Mouse (Mus musculus) limb, embryonic 10.5 days (tissue): ENCODE data around the gene Dnaaf1. TPM values are rescaled to one million over a fixed set of nuclear protein-coding genes. Genes with fewer than 3 reads are reported as not detected.

ENCODE experiments used
- DNase-seq: peaks from one replicate; pipeline ENCODE4 v3.0.0-alpha.2; 2017; ENCODE audit warnings: low spot score
- H3K27ac ChIP-seq: fragments of 300-500 bp; sonication (generic); 2 replicates; pipeline ENCODE4 v1.5.1; 2016; ENCODE audit warnings: mild to moderate bottlenecking
- H3K27me3 ChIP-seq: fragments of 300-500 bp; sonication (generic); 2 replicates; pipeline ENCODE4 v1.6.1; 2016; ENCODE audit warnings: low read depth, mild to moderate bottlenecking; ENCODE audit not compliant: poor library complexity, severe bottlenecking
- H3K36me3 ChIP-seq: fragments of 300-500 bp; sonication (generic); 2 replicates; pipeline ENCODE4 v1.6.1; 2016; ENCODE audit warnings: mild to moderate bottlenecking, moderate library complexity
- H3K4me1 ChIP-seq: fragments of 300-500 bp; sonication (generic); 2 replicates; pipeline ENCODE4 v1.6.1; 2016
- H3K4me3 ChIP-seq: fragments of 300-500 bp; sonication (generic); 2 replicates; pipeline ENCODE4 v1.5.1; 2016; ENCODE audit warnings: mild to moderate bottlenecking, moderate library complexity
- H3K9me3 ChIP-seq: fragments of 300-500 bp; sonication (generic); replicated peaks from 2 replicates; pipeline ENCODE4 v1.6.1; 2016; ENCODE audit warnings: mild to moderate bottlenecking
- WGBS: fragments of 180-500 bp; shearing (Covaris S2); methylation state at CpG from one replicate; pipeline ENCODE4 v1.1.7; 2016; 5-methylcytosine and 5-hydroxymethylcytosine counted together
- polyA plus RNA-seq: library from polyadenylated mRNA; unstranded; fragments of >200 nt; fragmentation: Nextera tagmentation; extraction: Ambion mirVana; gene quantifications from 2 replicates; pipeline ENCODE4 v1.2.1, GENCODE M21; 2016

The Dnaaf1 gene
- polyA plus RNA-seq, 1 experiment from 2014 or later: 0.06 TPM

GRCm38 (mm10) chr8:119616811-119617210 lies 41.8 kb downstream of the Dnaaf1 start:
- 88% methylated on average over 4 of the region's 4 CpGs for WGBS
- H3K36me3 ChIP-seq: no peaks in the 10 kb centered on the region
- no peaks in the 10 kb centered on the region for H3K9me3 ChIP-seq
- no peak overlapping the region for H3K27ac ChIP-seq
- no peak overlapping the region for H3K4me3 ChIP-seq
- H3K4me1 ChIP-seq: peaks cover 22% of the 10 kb centered on the region
- no peak for DNase-seq
- no peaks in the 10 kb centered on the region; the same call in 1 of the 2 replicates for H3K27me3 ChIP-seq

- Histone ChIP-seq H3K4me1 (peaks cover 27% of the 10 kb centered on the region), H3K36me3 (no peaks in the 10 kb centered on the region), H3K27ac (no peak overlapping the region), H3K27me3 (no peaks in the 10 kb centered on the region; the same call in 1 of the 2 replicates), H3K9me3 (no peaks in the 10 kb centered on the region), H3K4me3 (no peak overlapping the region)
- no peak for DNase-seq
- 98% methylated on average over 5 of the region's 5 CpGs for WGBS
These were observed 42.6 kb downstream of the Dnaaf1 start for GRCm38 (mm10) chr8:119617586-119617985.

GRCm38 (mm10) chr8:119618887-119619286 lies 43.9 kb downstream of the Dnaaf1 start:
- Histone ChIP-seq H3K4me3 (no peak overlapping the region), H3K4me1 (peaks cover 25% of the 10 kb centered on the region), H3K27ac (no peak overlapping the region), H3K27me3 (no peaks in the 10 kb centered on the region; the same call in 1 of the 2 replicates), H3K36me3 (no peaks in the 10 kb centered on the region), H3K9me3 (no peaks in the 10 kb centered on the region)
- DNase-seq: no peak
- 63% methylated on average over 5 of the region's 5 CpGs for WGBS

- Histone ChIP-seq H3K9me3 (no peaks in the 10 kb centered on the region), H3K27me3 (no peaks in the 10 kb centered on the region; the same call in 1 of the 2 replicates), H3K4me1 (peaks cover 24% of the 10 kb centered on the region), H3K36me3 (no peaks in the 10 kb centered on the region), H3K27ac (no peak overlapping the region), H3K4me3 (no peak overlapping the region)
- DNase-seq: no peak
- WGBS: 74% methylated on average over 6 of the region's 6 CpGs
These were observed 45.2 kb downstream of the Dnaaf1 start for GRCm38 (mm10) chr8:119620116-119620840.

- no peak for DNase-seq
- no peaks in the 10 kb centered on the region for H3K9me3 ChIP-seq
- no peaks in the 10 kb centered on the region for H3K36me3 ChIP-seq
- H3K27me3 ChIP-seq: no peaks in the 10 kb centered on the region; the same call in 1 of the 2 replicates
- H3K4me1 ChIP-seq: peaks cover 23% of the 10 kb centered on the region
- no peak overlapping the region for H3K4me3 ChIP-seq
- WGBS: 89% methylated on average over 14 of the region's 14 CpGs
- no peak overlapping the region for H3K27ac ChIP-seq
These were observed 45.9 kb downstream of the Dnaaf1 start for GRCm38 (mm10) chr8:119620848-119621465.

- Histone ChIP-seq H3K27me3 (no peaks in the 10 kb centered on the region), H3K36me3 (no peaks in the 10 kb centered on the region), H3K4me1 (peaks cover 28% of the 10 kb centered on the region), H3K4me3 (no peak overlapping the region), H3K9me3 (no peaks in the 10 kb centered on the region), H3K27ac (no peak overlapping the region)
- WGBS: 34% methylated on average over 4 of the region's 4 CpGs
- no peak for DNase-seq
These were observed 47.5 kb downstream of the Dnaaf1 start for GRCm38 (mm10) chr8:119622555-119622954.

GRCm38 (mm10) chr8:119623061-119623460 lies 48.0 kb downstream of the Dnaaf1 start:
- Histone ChIP-seq H3K27ac (no peak overlapping the region), H3K36me3 (no peaks in the 10 kb centered on the region), H3K4me1 (peaks cover 33% of the 10 kb centered on the region), H3K4me3 (no peak overlapping the region), H3K27me3 (no peaks in the 10 kb centered on the region), H3K9me3 (no peaks in the 10 kb centered on the region)
- DNase-seq: no peak
- 86% methylated on average over 8 of the region's 8 CpGs for WGBS

- Histone ChIP-seq H3K4me1 (peaks cover 37% of the 10 kb centered on the region), H3K27me3 (no peaks in the 10 kb centered on the region), H3K4me3 (no peak overlapping the region), H3K36me3 (no peaks in the 10 kb centered on the region), H3K9me3 (no peaks in the 10 kb centered on the region), H3K27ac (no peak overlapping the region)
- WGBS: 88% methylated on average over 1 of the region's 1 CpGs
- no peak for DNase-seq
These were observed 48.7 kb downstream of the Dnaaf1 start for GRCm38 (mm10) chr8:119623744-119624143.

GRCm38 (mm10) chr8:119624916-119625315 lies 49.9 kb downstream of the Dnaaf1 start:
- Histone ChIP-seq H3K4me1 (peaks cover 44% of the 10 kb centered on the region), H3K27me3 (no peaks in the 10 kb centered on the region), H3K9me3 (no peaks in the 10 kb centered on the region), H3K4me3 (no peak overlapping the region), H3K36me3 (no peaks in the 10 kb centered on the region), H3K27ac (0 out of 2 replicates have a peak overlapping the region, but pooled peaks have one; percentile 14)
- no peak for DNase-seq
- 92% methylated on average over 7 of the region's 7 CpGs for WGBS

- Histone ChIP-seq H3K36me3 (no peaks in the 10 kb centered on the region), H3K27ac (no peak overlapping the region), H3K4me1 (peaks cover 44% of the 10 kb centered on the region), H3K4me3 (no peak overlapping the region), H3K9me3 (no peaks in the 10 kb centered on the region), H3K27me3 (0 out of 2 replicates have a peak, but pooled peaks cover 1% of the 10 kb centered on the region)
- WGBS: 82% methylated on average over 22 of the region's 22 CpGs
- no peak for DNase-seq
These were observed 50.8 kb downstream of the Dnaaf1 start for GRCm38 (mm10) chr8:119625788-119626187.

GRCm38 (mm10) chr8:119627199-119627598 lies 52.2 kb downstream of the Dnaaf1 start:
- Histone ChIP-seq H3K27me3 (peaks cover 15% of the 10 kb centered on the region), H3K27ac (peak overlapping the region; percentile 70), H3K36me3 (no peaks in the 10 kb centered on the region), H3K4me3 (no peak overlapping the region), H3K4me1 (peaks cover 45% of the 10 kb centered on the region), H3K9me3 (no peaks in the 10 kb centered on the region)
- 84% methylated on average over 7 of the region's 7 CpGs for WGBS
- DNase-seq: no peak

- DNase-seq: peak; percentile 64
- H3K27ac ChIP-seq: peak overlapping the region; percentile 70
- peaks cover 21% of the 10 kb centered on the region for H3K27me3 ChIP-seq
- WGBS: 18% methylated on average over 10 of the region's 10 CpGs
- H3K9me3 ChIP-seq: no peaks in the 10 kb centered on the region
- H3K4me1 ChIP-seq: peaks cover 40% of the 10 kb centered on the region
- no peak overlapping the region for H3K4me3 ChIP-seq
- H3K36me3 ChIP-seq: no peaks in the 10 kb centered on the region
These were observed 52.8 kb downstream of the Dnaaf1 start for GRCm38 (mm10) chr8:119627613-119628359.

GRCm38 (mm10) chr8:119630841-119631240 lies 55.8 kb downstream of the Dnaaf1 start:
- 52% methylated on average over 3 of the region's 3 CpGs for WGBS
- Histone ChIP-seq H3K27ac (0 out of 2 replicates have a peak overlapping the region, but pooled peaks have one; percentile 9), H3K36me3 (no peaks in the 10 kb centered on the region), H3K9me3 (no peaks in the 10 kb centered on the region), H3K4me1 (peaks cover 53% of the 10 kb centered on the region), H3K27me3 (peaks cover 52% of the 10 kb centered on the region), H3K4me3 (no peak overlapping the region)
- DNase-seq: no peak
